Mouse (Mus musculus): Measurements from ENCODE around the gene Pigz. TPM values are rescaled to one million over a fixed set of nuclear protein-coding genes. Genes with fewer than 3 reads are reported as not detected.

The Pigz gene
- 0.23 and 0.48 TPM in 2 replicates for polyA plus RNA-seq (2015; fragmentation: Nextera tagmentation; extraction: Ambion mirVana)

DNA sequence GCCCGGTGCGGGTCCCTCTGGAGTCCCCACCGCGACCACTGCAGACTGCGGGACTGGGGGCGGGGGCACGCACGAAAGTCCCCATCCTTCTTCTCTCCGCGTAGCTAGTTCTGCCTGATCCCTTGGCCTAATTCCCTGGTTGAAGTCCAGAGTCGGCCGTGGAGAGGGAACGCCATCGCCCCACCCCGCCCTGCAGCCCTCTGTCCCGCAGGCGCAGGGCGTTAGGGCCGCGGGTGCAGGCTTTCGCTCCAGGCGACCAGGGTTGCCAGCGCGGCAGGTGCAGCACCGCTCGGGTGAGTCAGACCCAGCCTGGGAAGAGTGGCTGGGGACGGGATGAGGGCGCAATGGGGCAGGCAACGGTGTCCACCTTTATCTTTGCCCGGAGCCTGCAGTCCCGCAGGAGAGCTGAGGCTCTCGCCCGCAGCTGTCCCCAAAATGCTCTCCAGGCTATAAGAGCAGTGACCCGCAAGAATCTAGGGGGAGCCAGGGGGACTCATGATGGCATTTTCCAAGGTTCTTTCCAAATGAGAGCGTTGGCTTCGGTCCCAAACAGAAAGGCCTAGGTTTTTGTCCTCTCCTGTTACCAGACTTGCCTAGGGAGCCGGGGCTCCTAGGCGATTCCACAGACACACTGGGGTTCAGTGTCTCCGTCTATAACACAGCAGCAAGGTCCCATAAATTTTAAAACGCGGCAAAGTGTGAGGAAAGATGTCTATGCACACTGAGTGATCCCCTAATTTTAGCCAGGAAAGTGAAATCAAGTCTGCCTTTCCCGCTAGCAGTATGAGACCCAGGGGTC, at the start of gene Pigz:
TSS of gene Pigz (plus strand) at position 101 of the 799 bp plus-strand sequence.
- Histone ChIP-seq H3K4me1 (replicated peaks) (peaks cover 17% of the 10 kb centered on the region), H3K36me3 (replicated peaks) (no peaks in the 10 kb centered on the region), H3K9ac (no peak within 1 kb of the TSS; the same call in 1 of the 2 replicates), H3K27me3 (peaks cover 70% of the 10 kb centered on the region), H3K9me3 (replicated peaks) (no peaks in the 10 kb centered on the region), H3K4me2 (peak within 1 kb of the TSS; percentile 82), H3K4me3 (replicated peaks) (peak within 1 kb of the TSS; percentile 54), H3K27ac (replicated peaks) (no peak within 1 kb of the TSS)
- 9% methylated on average over 42 of the region's 42 CpGs for WGBS (ENCODE audit: insufficient replicate concordance)
- ATAC-seq (ENCODE audit: insufficient read depth): no peak

DNA sequence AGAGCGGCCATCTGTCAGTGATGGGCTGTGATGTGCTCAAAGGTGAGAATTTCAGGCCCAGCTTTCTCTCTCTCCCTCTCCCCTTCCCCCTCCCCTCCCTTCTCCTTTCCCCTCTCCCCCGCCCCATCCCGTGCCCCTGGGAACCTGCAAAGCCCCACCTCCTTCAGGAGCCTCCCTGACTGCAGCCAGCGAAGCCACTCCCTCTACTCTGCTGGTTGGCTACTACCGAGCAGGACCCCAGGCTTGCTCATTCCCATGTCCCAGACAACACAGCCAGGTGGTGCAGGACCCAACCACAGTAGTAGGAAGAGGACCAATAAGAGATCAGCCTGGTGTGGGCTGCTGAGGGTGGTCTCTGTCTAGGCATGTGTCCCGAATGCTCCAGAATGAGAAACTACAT, 49.7 kb upstream of the Pigz start:
- Histone ChIP-seq H3K9ac (no peak overlapping the region), H3K27me3 (no peaks in the 10 kb centered on the region), H3K4me3 (replicated peaks) (no peak overlapping the region), H3K4me1 (replicated peaks) (no peaks in the 10 kb centered on the region; the same call in 1 of the 2 replicates), H3K4me2 (no peak overlapping the region), H3K36me3 (replicated peaks) (no peaks in the 10 kb centered on the region), H3K27ac (replicated peaks) (no peak overlapping the region), H3K9me3 (replicated peaks) (no peaks in the 10 kb centered on the region)
- ATAC-seq (ENCODE audit: insufficient read depth): no peak
- WGBS (ENCODE audit: insufficient replicate concordance): 26% methylated on average over 6 of the region's 6 CpGs

DNA sequence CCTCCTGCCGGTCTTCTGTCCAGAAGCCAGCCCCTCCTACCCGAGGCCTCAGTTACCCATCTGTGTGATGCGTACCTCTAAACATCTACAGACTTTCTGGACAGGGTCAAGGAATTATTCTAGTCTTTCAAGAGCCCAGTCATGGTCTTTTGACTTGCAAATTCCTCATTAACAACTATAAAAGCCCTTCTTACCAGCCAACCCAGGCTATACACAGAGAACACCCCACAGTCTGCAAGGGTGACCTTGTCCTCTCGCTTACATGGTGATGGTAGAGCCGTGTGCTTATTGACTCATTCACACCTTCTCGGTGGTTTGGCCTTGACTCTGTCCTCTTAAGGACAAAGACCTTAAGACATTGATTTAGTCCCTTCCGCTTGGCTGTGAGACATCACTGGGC, 42.7 kb upstream of the Pigz start:
- no peak for ATAC-seq (ENCODE audit: insufficient read depth)
- Histone ChIP-seq H3K27ac (replicated peaks) (no peak overlapping the region), H3K9me3 (replicated peaks) (no peaks in the 10 kb centered on the region), H3K4me1 (replicated peaks) (no peaks in the 10 kb centered on the region), H3K4me2 (no peak overlapping the region), H3K36me3 (replicated peaks) (no peaks in the 10 kb centered on the region), H3K4me3 (replicated peaks) (no peak overlapping the region), H3K9ac (no peak overlapping the region), H3K27me3 (no peaks in the 10 kb centered on the region)
- WGBS (ENCODE audit: insufficient replicate concordance): 72% methylated on average over 7 of the region's 7 CpGs

DNA sequence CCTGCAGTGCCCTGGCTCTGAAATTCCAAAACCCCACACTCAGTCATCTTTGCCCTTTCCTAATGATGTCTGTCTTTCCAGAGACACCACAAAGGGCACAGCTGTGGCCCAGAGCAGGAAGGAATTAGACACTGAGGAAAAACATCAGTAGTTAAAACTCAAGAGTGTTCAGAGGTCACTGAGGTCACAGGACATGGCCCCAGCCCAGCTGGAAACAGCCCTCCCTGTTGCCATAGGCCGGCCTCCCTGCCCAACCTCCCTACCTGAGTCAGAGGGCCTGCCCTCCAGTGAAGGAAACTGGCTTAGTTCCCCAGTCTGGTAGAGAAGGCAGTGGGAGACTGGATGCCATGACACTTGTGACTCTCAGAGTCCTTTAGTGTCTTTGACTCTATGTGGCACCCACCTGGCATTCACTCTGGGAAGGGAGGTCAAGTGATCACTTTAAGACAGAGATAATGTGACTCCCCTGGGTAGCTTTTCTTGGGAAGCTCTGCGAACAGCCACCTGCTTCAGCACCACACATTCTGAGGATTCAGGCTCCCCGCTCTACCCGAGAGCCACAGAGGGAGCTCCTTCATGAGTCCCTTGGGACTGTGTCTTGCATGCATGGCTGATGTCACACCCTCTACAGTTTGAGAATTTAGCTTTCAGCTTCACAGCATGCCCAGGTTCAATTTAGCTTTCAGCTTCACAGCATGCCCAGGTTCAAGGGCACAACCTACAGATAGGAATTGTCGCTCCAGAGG, 40.1 kb upstream of the Pigz start:
- H3K4me1 ChIP-seq (replicated peaks): peaks cover 5% of the 10 kb centered on the region
- H3K27ac ChIP-seq (replicated peaks): no peak overlapping the region
- H3K4me2 ChIP-seq: no peak overlapping the region
- no peaks in the 10 kb centered on the region for H3K36me3 ChIP-seq (replicated peaks)
- ATAC-seq (ENCODE audit: insufficient read depth): no peak
- H3K27me3 ChIP-seq: no peaks in the 10 kb centered on the region; the same call in 1 of the 2 replicates
- H3K9me3 ChIP-seq (replicated peaks): no peaks in the 10 kb centered on the region
- no peak overlapping the region for H3K9ac ChIP-seq
- H3K4me3 ChIP-seq (replicated peaks): no peak overlapping the region
- WGBS (ENCODE audit: insufficient replicate concordance): 62% methylated on average over 5 of the region's 5 CpGs

DNA sequence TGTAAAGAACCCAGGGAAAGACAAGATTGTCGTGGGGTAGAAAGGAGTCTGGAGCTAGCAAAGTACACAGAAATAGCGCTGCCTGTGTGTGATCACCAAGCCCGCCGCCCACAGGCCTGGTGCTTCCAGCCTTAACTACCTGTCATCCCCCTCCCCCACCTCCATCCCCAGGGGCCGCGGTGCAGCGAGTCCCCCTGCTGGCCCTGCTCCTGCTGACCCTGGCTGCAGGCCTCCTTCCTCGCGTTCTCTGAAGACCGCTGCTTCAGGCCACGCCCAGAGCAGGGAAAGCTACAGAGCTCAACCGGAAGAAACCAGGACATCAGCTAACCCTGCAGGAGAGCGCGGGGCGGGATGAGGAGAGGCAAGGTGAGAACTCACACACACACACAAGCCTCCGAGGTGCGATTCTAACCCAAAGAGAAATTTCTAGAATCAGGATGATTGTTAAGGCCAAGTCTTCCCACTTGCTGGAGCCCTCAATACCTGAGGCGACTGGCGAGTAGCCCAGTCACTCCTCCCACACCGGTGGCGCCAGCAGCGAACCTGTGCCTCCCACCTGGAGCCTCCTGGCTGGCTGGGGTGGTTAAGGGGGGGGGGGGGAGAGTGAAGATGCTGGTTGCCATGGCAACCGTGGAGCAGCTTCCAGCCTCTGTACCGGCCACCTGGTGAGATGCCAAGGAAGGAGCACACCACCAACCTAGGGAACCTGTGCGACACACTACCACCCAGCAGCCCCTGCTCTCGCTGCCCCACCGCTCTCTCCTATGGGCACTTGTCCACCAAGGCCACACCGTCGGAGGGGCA, 36.5 kb upstream of the Pigz start:
- H3K4me3 ChIP-seq (replicated peaks): 0 out of 2 replicates have a peak overlapping the region, but pooled peaks have one; percentile 10
- no peaks in the 10 kb centered on the region; the same call in 1 of the 2 replicates for H3K27me3 ChIP-seq
- H3K9ac ChIP-seq: no peak overlapping the region
- peaks cover 5% of the 10 kb centered on the region for H3K4me1 ChIP-seq (replicated peaks)
- no peaks in the 10 kb centered on the region for H3K36me3 ChIP-seq (replicated peaks)
- peak overlapping the region; percentile 56 for H3K4me2 ChIP-seq
- WGBS (ENCODE audit: insufficient replicate concordance): 15% methylated on average over 29 of the region's 29 CpGs
- no peaks in the 10 kb centered on the region for H3K9me3 ChIP-seq (replicated peaks)
- no peak for ATAC-seq (ENCODE audit: insufficient read depth)
- H3K27ac ChIP-seq (replicated peaks): no peak overlapping the region

DNA sequence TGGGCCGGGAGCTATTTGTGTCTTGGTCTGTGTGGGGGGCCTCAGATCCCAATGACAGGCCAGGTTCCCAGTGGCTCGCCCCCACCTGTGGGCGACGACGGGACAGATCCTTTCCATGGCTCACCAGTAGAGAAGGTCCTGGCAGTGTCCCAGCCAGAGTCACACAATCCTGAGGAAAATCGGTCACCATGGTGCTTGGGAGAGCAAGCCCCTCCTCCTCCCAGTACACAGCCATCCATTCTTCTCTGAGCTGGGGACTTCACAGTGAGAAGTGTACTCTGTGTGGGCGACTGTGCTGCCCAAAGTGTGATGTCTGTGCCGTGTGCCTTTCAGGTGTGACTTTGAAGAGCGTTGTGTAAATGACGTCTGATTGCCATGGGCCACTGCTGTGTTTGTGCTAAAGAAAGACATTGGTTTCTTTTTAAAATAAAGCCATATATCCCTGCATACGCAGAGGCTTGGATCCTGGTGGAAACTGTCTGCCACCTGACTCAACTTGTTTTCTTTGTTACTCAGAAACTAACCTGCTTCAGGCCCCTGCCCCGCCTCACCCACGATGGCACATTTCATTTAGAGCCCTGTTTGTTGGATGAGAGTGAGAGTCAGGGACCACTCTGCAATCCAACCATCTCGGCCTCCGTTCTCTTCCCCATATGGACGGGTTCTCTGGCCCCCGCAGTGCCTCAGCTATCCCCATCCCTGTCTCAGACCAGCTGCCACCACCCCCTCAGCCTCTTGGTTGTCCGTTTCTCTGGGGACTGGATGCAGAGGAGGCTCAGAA, 34.9 kb upstream of the Pigz start:
- Histone ChIP-seq H3K27me3 (no peaks in the 10 kb centered on the region; the same call in 1 of the 2 replicates), H3K9me3 (replicated peaks) (no peaks in the 10 kb centered on the region), H3K4me2 (no peak overlapping the region), H3K27ac (replicated peaks) (no peak overlapping the region), H3K4me1 (replicated peaks) (peaks cover 5% of the 10 kb centered on the region), H3K4me3 (replicated peaks) (no peak overlapping the region), H3K9ac (no peak overlapping the region), H3K36me3 (replicated peaks) (no peaks in the 10 kb centered on the region)
- ATAC-seq (ENCODE audit: insufficient read depth): no peak
- WGBS (ENCODE audit: insufficient replicate concordance): 69% methylated on average over 18 of the region's 18 CpGs

DNA sequence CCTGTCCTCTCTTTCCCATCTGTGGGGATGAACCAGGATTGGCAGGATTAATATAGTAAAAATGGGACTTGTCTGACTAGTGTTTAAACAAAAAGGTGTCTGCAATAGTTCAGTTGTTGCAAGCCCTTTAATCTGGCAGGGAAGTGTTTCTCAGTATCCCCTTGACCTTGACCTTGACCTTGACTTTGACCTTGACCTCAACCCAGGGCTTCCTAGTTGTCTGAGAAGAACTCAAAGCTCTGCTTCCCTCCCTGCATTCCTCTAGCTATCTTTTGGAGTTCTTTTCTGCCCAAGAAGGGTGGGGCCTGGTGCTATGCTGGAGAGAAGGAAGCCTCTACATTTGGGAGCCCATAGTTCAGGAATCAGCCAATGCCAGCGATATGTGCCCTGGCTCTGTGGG, 31.8 kb upstream of the Pigz start:
- H3K4me3 ChIP-seq (replicated peaks): no peak overlapping the region
- no peaks in the 10 kb centered on the region for H3K9me3 ChIP-seq (replicated peaks)
- no peak overlapping the region for H3K9ac ChIP-seq
- 74% methylated on average over 1 of the region's 1 CpGs for WGBS (ENCODE audit: insufficient replicate concordance)
- ATAC-seq (ENCODE audit: insufficient read depth): no peak
- peaks cover 8% of the 10 kb centered on the region for H3K27me3 ChIP-seq
- no peak overlapping the region for H3K4me2 ChIP-seq
- H3K4me1 ChIP-seq (replicated peaks): peaks cover 15% of the 10 kb centered on the region
- H3K27ac ChIP-seq (replicated peaks): no peak overlapping the region
- H3K36me3 ChIP-seq (replicated peaks): no peaks in the 10 kb centered on the region

DNA sequence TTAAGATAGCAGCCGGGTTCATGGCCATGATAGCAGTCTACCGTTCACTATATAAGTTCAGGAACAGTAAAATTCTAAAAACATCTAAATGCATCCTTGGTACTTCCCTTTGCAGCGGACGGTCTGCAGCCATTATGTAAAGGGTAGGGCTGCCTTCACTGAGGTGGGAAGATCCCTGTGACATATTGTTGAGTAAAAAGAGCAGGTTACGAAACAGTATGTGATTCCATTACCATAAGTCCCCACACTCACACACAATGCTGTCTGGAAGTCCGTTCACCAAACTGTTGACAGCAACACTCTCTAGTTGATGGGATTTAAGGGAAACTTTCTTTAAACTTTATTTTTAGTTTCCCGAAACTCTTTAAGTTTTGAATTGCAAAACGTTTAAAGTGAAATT, 30.4 kb upstream of the Pigz start:
- peaks cover 8% of the 10 kb centered on the region; the same call in 1 of the 2 replicates for H3K27me3 ChIP-seq
- no peak overlapping the region for H3K27ac ChIP-seq (replicated peaks)
- H3K4me2 ChIP-seq: no peak overlapping the region
- H3K36me3 ChIP-seq (replicated peaks): no peaks in the 10 kb centered on the region
- no peaks in the 10 kb centered on the region for H3K9me3 ChIP-seq (replicated peaks)
- no peak for ATAC-seq (ENCODE audit: insufficient read depth)
- no peak overlapping the region for H3K9ac ChIP-seq
- peaks cover 12% of the 10 kb centered on the region for H3K4me1 ChIP-seq (replicated peaks)
- WGBS (ENCODE audit: insufficient replicate concordance): 64% methylated on average over 8 of the region's 8 CpGs
- no peak overlapping the region for H3K4me3 ChIP-seq (replicated peaks)

DNA sequence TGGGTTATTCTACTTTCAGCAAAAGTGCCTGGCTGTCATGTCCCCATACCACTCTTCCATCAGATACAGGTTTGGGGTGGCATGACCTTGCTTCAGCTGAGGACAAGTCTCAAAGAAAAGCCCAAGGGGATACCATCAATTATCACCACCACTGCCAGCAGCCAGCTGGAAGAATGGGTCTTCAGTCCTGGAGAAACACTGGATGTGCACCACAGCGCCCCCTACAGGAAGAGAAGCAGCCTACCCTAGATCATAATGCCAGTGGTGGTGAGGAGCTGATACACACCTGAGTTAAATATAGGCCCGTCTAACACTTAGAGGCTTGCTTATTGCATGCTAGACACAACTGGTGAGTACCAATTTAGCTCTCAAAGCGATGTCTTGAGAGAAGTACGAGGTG, 28.3 kb upstream of the Pigz start:
- H3K9ac ChIP-seq: no peak overlapping the region
- ATAC-seq (ENCODE audit: insufficient read depth): no peak
- H3K27ac ChIP-seq (replicated peaks): no peak overlapping the region
- no peak overlapping the region for H3K4me3 ChIP-seq (replicated peaks)
- no peak overlapping the region for H3K4me2 ChIP-seq
- WGBS (ENCODE audit: insufficient replicate concordance): 54% methylated on average over 4 of the region's 4 CpGs
- no peaks in the 10 kb centered on the region for H3K36me3 ChIP-seq (replicated peaks)
- peaks cover 12% of the 10 kb centered on the region; the same call in 1 of the 2 replicates for H3K27me3 ChIP-seq
- H3K4me1 ChIP-seq (replicated peaks): peaks cover 12% of the 10 kb centered on the region
- H3K9me3 ChIP-seq (replicated peaks): no peaks in the 10 kb centered on the region

Measured in liver, embryonic 15.5 days (tissue).